Mouse (Mus musculus): Measurements from ENCODE around the gene Ramp2. TPM values are rescaled to one million over a fixed set of nuclear protein-coding genes. Genes with fewer than 3 reads are reported as not detected.

Gene Ramp2
- polyA plus RNA-seq (2012; rRNA removed): 75.9 and 86.6 TPM in 2 replicates

- Histone ChIP-seq H3K36me3 (ENCODE audit: control insufficient read depth, insufficient read depth, low read length) (no peaks in the 10 kb centered on the region), H3K27me3 (replicated peaks; ENCODE audit: control insufficient read depth, insufficient read depth, low read length) (no peaks in the 10 kb centered on the region), H3K27ac (ENCODE audit: insufficient read depth, low read depth, low read length) (peak within 1 kb of the TSS; percentile 63), H3K4me1 (ENCODE audit: control insufficient read depth, insufficient read depth, low read length) (peaks cover 12% of the 10 kb centered on the region; the same call in 1 of the 2 replicates), H3K4me3 (ENCODE audit: insufficient read depth, low read depth, low read length) (peak within 1 kb of the TSS; percentile 55)
- peak; percentile 70 for DNase-seq
- TF ChIP-seq CTCF (conservative IDR thresholded peaks at IDR 0.05; ENCODE audit: insufficient read depth, insufficient read length, low read depth, low read length) (no peak), POLR2A (IDR thresholded peaks at IDR 0.05; ENCODE audit: low read depth, low read length) (no peak)
- WGBS: 4% methylated on average over 63 of the region's 63 CpGs
These were observed at the start of gene Ramp2 for GRCm38 (mm10) chr11:101245855-101246701. Ramp2 (plus strand) TSS chr11:101246028.

DNA sequence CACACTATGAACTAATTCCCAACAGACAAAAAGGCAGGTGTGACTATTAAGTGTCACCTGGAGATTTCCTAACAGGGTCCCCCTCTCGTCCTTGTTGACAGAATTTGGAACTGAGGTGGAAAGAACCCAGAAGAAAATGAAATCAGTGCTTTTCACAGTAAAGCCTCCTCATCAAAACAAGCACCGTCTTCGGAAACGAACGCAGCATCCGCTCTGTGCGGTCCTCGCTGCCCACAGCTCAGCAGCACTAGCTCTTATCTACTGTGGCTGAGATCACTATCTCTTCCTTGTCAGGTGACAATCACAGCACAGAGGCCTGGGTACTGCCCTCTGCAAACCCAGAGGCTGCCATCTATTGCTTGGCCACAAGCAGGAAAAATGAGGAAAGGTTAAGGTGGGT lies 49.7 kb upstream of the Ramp2 start:
- no peaks in the 10 kb centered on the region for H3K4me1 ChIP-seq (ENCODE audit: control insufficient read depth, insufficient read depth, low read length)
- H3K27me3 ChIP-seq (replicated peaks; ENCODE audit: control insufficient read depth, insufficient read depth, low read length): no peaks in the 10 kb centered on the region
- H3K4me3 ChIP-seq (ENCODE audit: insufficient read depth, low read depth, low read length): no peak overlapping the region
- H3K36me3 ChIP-seq (ENCODE audit: control insufficient read depth, insufficient read depth, low read length): peaks cover 7% of the 10 kb centered on the region; the same call in 1 of the 2 replicates
- H3K27ac ChIP-seq (ENCODE audit: insufficient read depth, low read depth, low read length): no peak overlapping the region
- no peak for TF ChIP-seq CTCF (conservative IDR thresholded peaks at IDR 0.05; ENCODE audit: insufficient read depth, insufficient read length, low read depth, low read length)
- no peak for TF ChIP-seq POLR2A (IDR thresholded peaks at IDR 0.05; ENCODE audit: low read depth, low read length)
- 87% methylated on average over 8 of the region's 8 CpGs for WGBS
- DNase-seq: no peak

- Histone ChIP-seq H3K27ac (ENCODE audit: insufficient read depth, low read depth, low read length) (no peak overlapping the region), H3K4me1 (ENCODE audit: control insufficient read depth, insufficient read depth, low read length) (no peaks in the 10 kb centered on the region), H3K36me3 (ENCODE audit: control insufficient read depth, insufficient read depth, low read length) (peaks cover 7% of the 10 kb centered on the region), H3K27me3 (replicated peaks; ENCODE audit: control insufficient read depth, insufficient read depth, low read length) (no peaks in the 10 kb centered on the region), H3K4me3 (ENCODE audit: insufficient read depth, low read depth, low read length) (no peak overlapping the region)
- no peak for TF ChIP-seq CTCF (conservative IDR thresholded peaks at IDR 0.05; ENCODE audit: insufficient read depth, insufficient read length, low read depth, low read length)
- no peak for TF ChIP-seq POLR2A (IDR thresholded peaks at IDR 0.05; ENCODE audit: low read depth, low read length)
- DNase-seq: no peak
- WGBS: 98% methylated on average over 3 of the region's 3 CpGs
These were observed 46.3 kb upstream of the Ramp2 start for GRCm38 (mm10) chr11:101199555-101199954.

GRCm38 (mm10) chr11:101200986-101201385 lies 44.8 kb upstream of the Ramp2 start:
- peak; percentile 39 for DNase-seq

GRCm38 (mm10) chr11:101211970-101212369 lies 33.9 kb upstream of the Ramp2 start:
- 30% methylated on average over 3 of the region's 3 CpGs for WGBS
- Histone ChIP-seq H3K4me1 (ENCODE audit: control insufficient read depth, insufficient read depth, low read length) (peaks cover 2% of the 10 kb centered on the region; the same call in 1 of the 2 replicates), H3K27me3 (replicated peaks; ENCODE audit: control insufficient read depth, insufficient read depth, low read length) (no peaks in the 10 kb centered on the region), H3K27ac (ENCODE audit: insufficient read depth, low read depth, low read length) (no peak overlapping the region), H3K4me3 (ENCODE audit: insufficient read depth, low read depth, low read length) (no peak overlapping the region), H3K36me3 (ENCODE audit: control insufficient read depth, insufficient read depth, low read length) (peaks cover 11% of the 10 kb centered on the region)
- TF ChIP-seq CTCF (conservative IDR thresholded peaks at IDR 0.05; ENCODE audit: insufficient read depth, insufficient read length, low read depth, low read length) (peak; percentile 30; the same call in 1 of the 2 replicates), POLR2A (IDR thresholded peaks at IDR 0.05; ENCODE audit: low read depth, low read length) (no peak)
- peak; percentile 86 for DNase-seq

More at GRCm38 (mm10) chr11:101200986-101201385, 44.8 kb upstream of the Ramp2 start:
- TF ChIP-seq POLR2A (IDR thresholded peaks at IDR 0.05; ENCODE audit: low read depth, low read length) (no peak), CTCF (conservative IDR thresholded peaks at IDR 0.05; ENCODE audit: insufficient read depth, insufficient read length, low read depth, low read length) (peak; percentile 78)
- Histone ChIP-seq H3K27ac (ENCODE audit: insufficient read depth, low read depth, low read length) (no peak overlapping the region), H3K4me3 (ENCODE audit: insufficient read depth, low read depth, low read length) (no peak overlapping the region), H3K27me3 (replicated peaks; ENCODE audit: control insufficient read depth, insufficient read depth, low read length) (no peaks in the 10 kb centered on the region), H3K36me3 (ENCODE audit: control insufficient read depth, insufficient read depth, low read length) (peaks cover 7% of the 10 kb centered on the region), H3K4me1 (ENCODE audit: control insufficient read depth, insufficient read depth, low read length) (no peaks in the 10 kb centered on the region)
- 29% methylated on average over 7 of the region's 7 CpGs for WGBS

DNA sequence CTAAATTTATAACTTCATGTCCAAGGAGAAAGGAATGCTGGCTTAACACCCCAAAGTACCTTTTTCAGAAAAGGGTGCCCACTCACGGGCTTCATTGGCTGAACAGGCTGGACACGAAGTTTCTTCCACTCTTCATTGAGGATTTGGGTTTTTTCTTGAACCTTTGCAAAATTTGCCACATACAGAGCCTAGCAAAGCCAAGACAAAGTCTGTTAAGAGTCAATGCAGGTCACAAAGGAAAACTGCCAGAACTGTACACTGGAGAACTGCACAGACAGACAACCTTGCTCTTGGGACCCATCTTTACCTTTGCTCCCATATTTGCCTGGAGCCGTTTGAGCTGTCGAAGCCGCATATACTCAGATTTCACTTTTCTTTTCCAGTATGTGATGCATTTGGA lies 28.9 kb upstream of the Ramp2 start:
- peaks cover 2% of the 10 kb centered on the region; the same call in 1 of the 2 replicates for H3K36me3 ChIP-seq (ENCODE audit: control insufficient read depth, insufficient read depth, low read length)
- 0 out of 2 replicates have a peak overlapping the region, but pooled peaks have one; percentile 41 for H3K27ac ChIP-seq (ENCODE audit: insufficient read depth, low read depth, low read length)
- no peaks in the 10 kb centered on the region for H3K27me3 ChIP-seq (replicated peaks; ENCODE audit: control insufficient read depth, insufficient read depth, low read length)
- no peak overlapping the region for H3K4me3 ChIP-seq (ENCODE audit: insufficient read depth, low read depth, low read length)
- WGBS: 55% methylated on average over 5 of the region's 5 CpGs
- TF ChIP-seq CTCF (conservative IDR thresholded peaks at IDR 0.05; ENCODE audit: insufficient read depth, insufficient read length, low read depth, low read length) (no peak), POLR2A (IDR thresholded peaks at IDR 0.05; ENCODE audit: low read depth, low read length) (no peak)
- peak; percentile 69 for DNase-seq
- H3K4me1 ChIP-seq (ENCODE audit: control insufficient read depth, insufficient read depth, low read length): peaks cover 18% of the 10 kb centered on the region; the same call in 1 of the 2 replicates

DNA sequence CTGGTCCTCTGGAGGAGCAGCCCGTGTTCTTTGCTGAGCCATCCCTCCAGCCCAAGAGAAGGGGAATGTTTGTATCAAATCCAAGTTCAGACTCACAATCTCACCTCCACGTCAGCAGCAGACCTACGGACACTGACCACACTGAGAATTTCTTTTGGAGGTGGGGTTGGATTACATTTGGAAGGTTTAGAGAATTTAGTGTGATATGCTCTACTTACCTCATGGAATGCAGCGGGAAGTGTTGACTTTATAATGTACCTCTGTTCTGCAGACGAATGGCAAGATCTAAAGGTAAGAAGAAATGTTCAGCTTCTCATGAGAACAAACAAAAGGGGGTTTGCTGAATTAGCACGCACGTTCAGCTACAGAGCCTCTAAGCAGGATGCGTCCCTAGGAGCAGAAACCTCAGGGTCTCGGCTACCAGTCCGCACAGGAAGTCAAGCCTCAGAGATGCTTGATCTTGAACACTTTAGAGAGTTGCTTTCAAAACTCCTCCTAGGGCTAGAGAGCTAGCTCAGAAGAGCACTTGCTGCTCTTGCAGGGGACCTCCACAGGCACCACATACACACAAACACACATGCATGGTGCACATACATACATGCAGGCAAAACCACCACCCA lies 27.3 kb upstream of the Ramp2 start:
- Histone ChIP-seq H3K4me3 (ENCODE audit: insufficient read depth, low read depth, low read length) (no peak overlapping the region), H3K4me1 (ENCODE audit: control insufficient read depth, insufficient read depth, low read length) (peaks cover 18% of the 10 kb centered on the region; the same call in 1 of the 2 replicates), H3K36me3 (ENCODE audit: control insufficient read depth, insufficient read depth, low read length) (peaks cover 2% of the 10 kb centered on the region; the same call in 1 of the 2 replicates), H3K27ac (ENCODE audit: insufficient read depth, low read depth, low read length) (peak overlapping the region; percentile 29), H3K27me3 (replicated peaks; ENCODE audit: control insufficient read depth, insufficient read depth, low read length) (no peaks in the 10 kb centered on the region)
- no peak for TF ChIP-seq POLR2A (IDR thresholded peaks at IDR 0.05; ENCODE audit: low read depth, low read length)
- no peak for TF ChIP-seq CTCF (conservative IDR thresholded peaks at IDR 0.05; ENCODE audit: insufficient read depth, insufficient read length, low read depth, low read length)
- DNase-seq: peak; percentile 84
- 39% methylated on average over 10 of the region's 10 CpGs for WGBS

Measured in kidney, adult 2 months (tissue).